In genomic region chr16:4543266-4543665, GRCm38 (mm10) we compare ENCODE assay signal across 19 mouse cellular contexts. TPM values are rescaled to one million over a fixed set of nuclear protein-coding genes. Genes with fewer than 3 reads are reported as not detected.
DNase-seq lines count a peak whose midpoint lies in the region; ATAC-seq and TF ChIP-seq lines count a peak whose summit lies in the region.
"Had no signal": no experiment of that assay in that cellular context is flagged by ENCODE, and none has a peak within 500 bp of the region (broad histone marks: within the 10 kb centered on the region; RNA-seq: fewer than 3 reads in every experiment).

No protein-coding gene starts in this region.

- H3K9me3 ChIP-seq in forebrain, embryonic 12.5 days = no peaks in the 10 kb centered on the region
- H3K9me3 ChIP-seq in forebrain, embryonic 13.5 days (replicated peaks) = no peaks in the 10 kb centered on the region
- no peaks in the 10 kb centered on the region for H3K9me3 ChIP-seq in liver, embryonic 12.5 days (replicated peaks)
- no peaks in the 10 kb centered on the region for H3K9me3 ChIP-seq in liver, postnatal 0 days (ENCODE audit: low read length)
- H3K9me3 ChIP-seq: hindbrain, embryonic 12.5 days had no signal

- ATAC-seq in forebrain, embryonic 12.5 days (ENCODE audit: low FRiP score) = no peak
- no peak for ATAC-seq in forebrain, embryonic 13.5 days
- ATAC-seq in liver, embryonic 12.5 days = no peak
- ATAC-seq in liver, postnatal 0 days = no peak
- no peak for ATAC-seq in megakaryocyte-erythroid progenitor cell, adult 5-6 weeks (replicated peaks; ENCODE audit: low FRiP score, low TSS enrichment, poor library complexity, severe bottlenecking)
- ATAC-seq: hindbrain, embryonic 16.5 days; inflammation-experienced regulatory T-cells, adult 6 months; intestine, postnatal 0 days had no signal

- intact Hi-C loops in heart, postnatal 36 days (cut with DNase I) = loop anchor here (5.0 kb wide), 1 partner anchor 126 kb away; no protein-coding TSS in a partner anchor

- peaks cover 32% of the 10 kb centered on the region for H3K36me3 ChIP-seq in forebrain, embryonic 12.5 days (replicated peaks)
- H3K36me3 ChIP-seq in forebrain, embryonic 13.5 days (ENCODE audit: poor library complexity, severe bottlenecking) = peaks cover 31% of the 10 kb centered on the region
- H3K36me3 ChIP-seq in liver, embryonic 12.5 days = peaks cover 39% of the 10 kb centered on the region
- peaks cover 17% of the 10 kb centered on the region for H3K36me3 ChIP-seq in liver, postnatal 0 days (replicated peaks; ENCODE audit: insufficient read depth, low read length)

- peak overlapping the region; percentile 21; the same call in 1 of the 2 replicates for H3K9ac ChIP-seq in forebrain, embryonic 12.5 days
- H3K9ac ChIP-seq in forebrain, embryonic 13.5 days = no peak overlapping the region
- H3K9ac ChIP-seq in liver, embryonic 12.5 days = no peak overlapping the region
- H3K9ac ChIP-seq in liver, postnatal 0 days (replicated peaks) = no peak overlapping the region
- H3K9ac ChIP-seq: hindbrain, embryonic 12.5 days had no signal

- TF ChIP-seq EP300 in liver, postnatal 0 days (IDR thresholded peaks at IDR 0.05; ENCODE audit: low read depth) = no peak

- no peak overlapping the region for H3K4me2 ChIP-seq in forebrain, embryonic 12.5 days
- no peak overlapping the region for H3K4me2 ChIP-seq in forebrain, embryonic 13.5 days
- H3K4me2 ChIP-seq in liver, embryonic 12.5 days = no peak overlapping the region
- no peak overlapping the region for H3K4me2 ChIP-seq in liver, postnatal 0 days (ENCODE audit: low read depth, low read length)

- 79% methylated on average over 3 of the region's 3 CpGs for WGBS in forebrain, embryonic 12.5 days
- WGBS in forebrain, embryonic 13.5 days = 70% methylated on average over 3 of the region's 3 CpGs
- WGBS in liver, embryonic 12.5 days (ENCODE audit: insufficient replicate concordance) = 73% methylated on average over 3 of the region's 3 CpGs
- 74% methylated on average over 3 of the region's 3 CpGs for WGBS in liver, postnatal 0 days (ENCODE audit: insufficient replicate concordance)

- DNase-seq in heart, adult 11 months = peak; percentile 83
- DNase-seq in heart, postnatal 36 days = no peak
- no peak for DNase-seq in liver, postnatal 0 days
- DNase-seq: adrenal gland, postnatal 10 days; cerebellum, adult 11 months; cerebellum, adult 9-10 months; gastrocnemius, postnatal 25 days; kidney, adult 8-10 months had no signal

- H3K27me3 ChIP-seq in forebrain, embryonic 12.5 days = no peaks in the 10 kb centered on the region
- H3K27me3 ChIP-seq in forebrain, embryonic 13.5 days = no peaks in the 10 kb centered on the region
- H3K27me3 ChIP-seq in liver, embryonic 12.5 days (replicated peaks) = no peaks in the 10 kb centered on the region
- H3K27me3 ChIP-seq in liver, postnatal 0 days (ENCODE audit: insufficient read depth, low read length) = no peaks in the 10 kb centered on the region
- H3K27me3 ChIP-seq: CH12.LX; hindbrain, embryonic 12.5 days had no signal

- no peak for TF ChIP-seq POLR2A in embryonic fibroblast, embryonic 13.5 days (IDR thresholded peaks at IDR 0.05; ENCODE audit: low read depth, low read length)

- TF ChIP-seq CTCF in liver, postnatal 0 days (IDR thresholded peaks at IDR 0.05; ENCODE audit: low read depth) = no peak
- no peak for TF ChIP-seq CTCF in embryonic fibroblast, embryonic 13.5 days (IDR thresholded peaks at IDR 0.05; ENCODE audit: borderline replicate concordance, insufficient read depth, low read length)

- H3K27ac ChIP-seq in forebrain, embryonic 12.5 days = no peak overlapping the region
- no peak overlapping the region for H3K27ac ChIP-seq in forebrain, embryonic 13.5 days
- H3K27ac ChIP-seq in liver, embryonic 12.5 days = peak overlapping the region; percentile 20
- H3K27ac ChIP-seq in liver, postnatal 0 days (ENCODE audit: low read depth) = no peak overlapping the region
- peak overlapping the region; percentile 38 for H3K27ac ChIP-seq in embryonic fibroblast, embryonic 13.5 days (ENCODE audit: insufficient read depth, low read length)
- H3K27ac ChIP-seq: hindbrain, embryonic 12.5 days had no signal

- H3K4me3 ChIP-seq in forebrain, embryonic 12.5 days (replicated peaks) = no peak overlapping the region
- no peak overlapping the region for H3K4me3 ChIP-seq in forebrain, embryonic 13.5 days
- H3K4me3 ChIP-seq in liver, embryonic 12.5 days = no peak overlapping the region
- no peak overlapping the region for H3K4me3 ChIP-seq in liver, postnatal 0 days (ENCODE audit: low read depth, low read length)
- no peak overlapping the region for H3K4me3 ChIP-seq in embryonic fibroblast, embryonic 13.5 days (ENCODE audit: insufficient read depth, low read length)
- H3K4me3 ChIP-seq: erythroblast, embryonic 14.5 days; hindbrain, embryonic 12.5 days had no signal

- peaks cover 9% of the 10 kb centered on the region; the same call in 1 of the 2 replicates for H3K4me1 ChIP-seq in forebrain, embryonic 12.5 days
- 0 out of 2 replicates have a peak, but pooled peaks cover 3% of the 10 kb centered on the region for H3K4me1 ChIP-seq in forebrain, embryonic 13.5 days
- peaks cover 25% of the 10 kb centered on the region for H3K4me1 ChIP-seq in liver, embryonic 12.5 days
- H3K4me1 ChIP-seq in liver, postnatal 0 days (ENCODE audit: insufficient read depth) = peaks cover 6% of the 10 kb centered on the region; the same call in 1 of the 2 replicates
- peaks cover 4% of the 10 kb centered on the region; the same call in 1 of the 2 replicates for H3K4me1 ChIP-seq in embryonic fibroblast, embryonic 13.5 days (ENCODE audit: control insufficient read depth, insufficient read depth, low read length)

RNA-seq across cellular contexts. Expression of gene Srl, which starts 1.6 kb away (rescaled TPM):
- polyA plus RNA-seq in forebrain, embryonic 12.5 days (2016; fragmentation: Nextera tagmentation; extraction: Ambion mirVana) = 27.6 and 30.7 TPM in 2 replicates
- 25.2 and 30.2 TPM in 2 replicates for polyA plus RNA-seq in forebrain, embryonic 13.5 days (2015; fragmentation: Nextera tagmentation; extraction: Ambion mirVana)
- 1,000 to 10,000 TPM in 1 of 2 experiments, 100 to 1,000 TPM in 1; 873 to 1,040 TPM for total RNA-seq in heart, postnatal 36 days (2021)
- 5.1 and 5.6 TPM in 2 replicates for polyA plus RNA-seq in liver, embryonic 12.5 days (2016; fragmentation: Nextera tagmentation; extraction: Ambion mirVana)
- 1.00 and 3.0 TPM in 2 replicates for polyA plus RNA-seq in liver, postnatal 0 days (2015; fragmentation: Nextera tagmentation; extraction: Ambion mirVana)
- polyA plus RNA-seq in embryonic fibroblast, embryonic 13.5 days (2011; ENCODE audit: insufficient read length, low read depth, missing spikeins) = 3.9 and 5.9 TPM in 2 replicates
- total RNA-seq in megakaryocyte-erythroid progenitor cell, adult 5-6 weeks (2014; fragmentation: Nextera tagmentation) = 2.3 and 9.7 TPM in 2 replicates
- total RNA-seq in megakaryocyte-erythroid progenitor cell, adult 5-6 weeks (2017) = 6.9 and 9.5 TPM in 2 replicates
- polyA plus RNA-seq: erythroblast, embryonic 14.5 days had no signal

RNA-seq across cellular contexts. Expression of gene Tfap4, which starts 16.4 kb away (rescaled TPM):
- 20.9 and 22.6 TPM in 2 replicates for polyA plus RNA-seq in forebrain, embryonic 12.5 days (2016; fragmentation: Nextera tagmentation; extraction: Ambion mirVana)
- 15.7 and 17.3 TPM in 2 replicates for polyA plus RNA-seq in forebrain, embryonic 13.5 days (2015; fragmentation: Nextera tagmentation; extraction: Ambion mirVana)
- 1 to 10 TPM; 4.4 to 4.6 TPM for total RNA-seq in heart, postnatal 36 days (2021)
- 13.3 and 14.3 TPM in 2 replicates for polyA plus RNA-seq in liver, embryonic 12.5 days (2016; fragmentation: Nextera tagmentation; extraction: Ambion mirVana)
- polyA plus RNA-seq in liver, postnatal 0 days (2015; fragmentation: Nextera tagmentation; extraction: Ambion mirVana) = 3.9 and 5.6 TPM in 2 replicates
- 3.4 and 6.9 TPM in 2 replicates for polyA plus RNA-seq in embryonic fibroblast, embryonic 13.5 days (2011; ENCODE audit: insufficient read length, low read depth, missing spikeins)
- 31.4 and 38.4 TPM in 2 replicates for total RNA-seq in megakaryocyte-erythroid progenitor cell, adult 5-6 weeks (2014; fragmentation: Nextera tagmentation)
- 47.3 and 69.9 TPM in 2 replicates for total RNA-seq in megakaryocyte-erythroid progenitor cell, adult 5-6 weeks (2017)

RNA-seq across cellular contexts. Expression of gene Glis2, which starts 51.2 kb away (rescaled TPM):
- 22.0 and 26.6 TPM in 2 replicates for polyA plus RNA-seq in forebrain, embryonic 12.5 days (2016; fragmentation: Nextera tagmentation; extraction: Ambion mirVana)
- 16.7 and 19.4 TPM in 2 replicates for polyA plus RNA-seq in forebrain, embryonic 13.5 days (2015; fragmentation: Nextera tagmentation; extraction: Ambion mirVana)
- total RNA-seq in heart, postnatal 36 days (2021) = 10 to 100 TPM; 16.0 to 16.7 TPM
- 6.1 and 7.3 TPM in 2 replicates for polyA plus RNA-seq in liver, embryonic 12.5 days (2016; fragmentation: Nextera tagmentation; extraction: Ambion mirVana)
- 1.7 and 1.9 TPM in 2 replicates for polyA plus RNA-seq in liver, postnatal 0 days (2015; fragmentation: Nextera tagmentation; extraction: Ambion mirVana)
- polyA plus RNA-seq in embryonic fibroblast, embryonic 13.5 days (2011; ENCODE audit: insufficient read length, low read depth, missing spikeins) = 52.2 and 64.0 TPM in 2 replicates
- total RNA-seq in megakaryocyte-erythroid progenitor cell, adult 5-6 weeks (2014; fragmentation: Nextera tagmentation) = 2.0 TPM in 1 of 2 replicates, not detected in the other
- total RNA-seq in megakaryocyte-erythroid progenitor cell, adult 5-6 weeks (2017) = 0.33 TPM in 1 of 2 replicates, not detected in the other

Comparison
In these comparisons a context has a peak if more than half of its experiments do, and no peak if none do; other contexts are left out.
1. H3K27ac ChIP-seq: peak in liver, embryonic 12.5 days (single experiment) and embryonic fibroblast, embryonic 13.5 days (single experiment); none in forebrain, embryonic 12.5 days (single experiment), forebrain, embryonic 13.5 days (single experiment) and liver, postnatal 0 days (single experiment).